Mouse (Mus musculus): ENCODE results near the gene Ank2. TPM values are rescaled to one million over a fixed set of nuclear protein-coding genes. Genes with fewer than 3 reads are reported as not detected.

Ank2 gene
- polyA plus RNA-seq, 3 experiments from 2014 or later: 0.41 to 0.54 TPM; not detected in 1

- no peak for ATAC-seq
These were observed 484.0 kb downstream of the Ank2 start for GRCm38 (mm10) chr3:127015175-127015574.

- no peak for ATAC-seq
These were observed 485.2 kb downstream of the Ank2 start for GRCm38 (mm10) chr3:127013976-127014375.

DNA sequence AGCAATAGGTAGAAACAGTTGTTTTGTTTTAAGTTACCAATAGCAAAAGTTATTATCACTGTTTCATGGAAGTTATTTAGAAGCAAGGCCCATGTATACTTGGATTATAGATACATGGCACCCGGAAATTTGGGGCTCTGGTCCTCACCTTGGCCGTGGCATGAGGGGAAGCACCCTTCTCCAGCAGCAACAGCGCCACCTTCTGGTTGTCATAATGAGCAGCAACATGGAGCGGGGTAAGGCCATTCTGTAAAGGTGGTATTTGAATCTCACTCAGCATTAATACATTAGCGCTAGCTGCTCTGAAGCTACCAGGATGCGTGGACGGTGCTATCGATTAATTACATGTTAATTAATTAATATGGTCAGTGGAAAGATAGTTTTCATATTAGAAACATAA is 486.6 kb downstream of the Ank2 start:
- ATAC-seq: no peak

- no peak for ATAC-seq
These were observed 493.1 kb downstream of the Ank2 start for GRCm38 (mm10) chr3:127005898-127006673.

DNA sequence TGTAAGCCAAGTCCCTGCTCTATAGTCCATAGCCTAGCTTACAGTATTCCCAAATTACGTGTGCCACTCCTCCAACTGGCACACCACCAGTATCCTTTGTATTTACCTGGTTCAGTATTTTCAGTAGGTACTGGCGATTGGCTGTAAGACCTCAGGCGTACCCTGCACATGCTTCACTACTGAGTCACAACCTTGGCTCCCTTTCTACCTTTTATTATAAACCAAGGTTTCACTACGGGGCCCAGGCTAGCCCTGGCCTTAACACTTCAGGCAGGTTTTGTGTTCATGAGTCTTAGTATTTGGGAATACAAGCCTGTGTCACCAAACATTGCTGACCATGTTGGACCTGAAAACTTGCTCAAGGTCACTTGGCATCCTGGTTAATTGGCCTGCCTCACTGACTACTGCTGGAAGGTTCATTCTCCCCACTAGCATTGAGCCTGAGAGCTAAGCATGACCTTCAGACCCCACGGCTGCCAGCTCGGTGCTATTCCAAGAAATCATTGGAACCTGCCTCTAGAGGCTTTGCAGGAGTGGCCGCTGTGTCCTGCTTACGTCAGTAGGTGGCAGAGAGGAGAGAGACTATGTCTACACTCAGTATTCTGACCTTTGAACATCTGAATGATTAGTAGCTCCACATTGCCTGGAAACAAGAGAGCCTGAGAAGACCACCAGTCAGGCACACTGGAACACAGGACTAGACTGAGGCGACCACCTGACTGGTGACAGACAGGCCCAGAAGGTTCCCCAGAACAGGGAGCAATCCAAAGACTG is 494.1 kb downstream of the Ank2 start:
- ATAC-seq: no peak

GRCm38 (mm10) chr3:127003946-127004345 is 495.2 kb downstream of the Ank2 start:
- ATAC-seq: no peak

- ATAC-seq: no peak
These were observed 500.4 kb downstream of the Ank2 start for GRCm38 (mm10) chr3:126998742-126999112.

DNA sequence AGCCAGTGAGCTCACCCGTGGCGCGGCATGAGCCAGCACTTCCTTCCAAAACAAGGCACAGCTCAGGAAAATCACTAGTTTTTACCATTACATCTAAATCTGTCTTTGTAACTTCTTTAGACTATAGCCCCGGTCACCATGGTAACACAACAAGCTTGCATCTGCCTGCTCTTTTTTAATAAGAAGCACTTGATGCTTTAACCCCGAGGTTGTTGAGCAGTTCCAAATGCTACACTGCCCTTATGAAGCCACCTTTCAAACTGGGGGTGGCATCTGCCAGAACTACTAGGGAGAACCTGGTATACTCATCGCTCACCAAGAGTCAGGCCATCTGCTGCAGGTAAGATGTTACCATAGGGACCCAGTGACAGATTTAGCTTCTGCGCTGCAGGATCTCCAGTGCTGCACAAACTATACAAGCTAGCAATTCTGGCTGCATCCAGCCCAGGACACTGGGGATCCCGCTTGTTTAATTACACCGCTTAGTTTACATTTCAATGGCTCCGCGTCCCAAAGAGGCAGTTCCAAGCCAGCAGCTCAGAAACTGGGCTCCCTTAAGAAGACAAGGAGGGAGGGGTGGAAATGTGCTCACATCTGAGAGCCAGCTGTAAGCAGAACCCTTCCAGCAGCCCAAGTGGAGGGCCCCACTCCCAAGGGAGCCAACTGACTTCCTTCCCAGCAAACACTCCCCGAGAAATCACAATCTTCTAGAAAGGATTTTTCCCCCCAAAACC is 501.0 kb downstream of the Ank2 start:
- no peak for ATAC-seq

DNA sequence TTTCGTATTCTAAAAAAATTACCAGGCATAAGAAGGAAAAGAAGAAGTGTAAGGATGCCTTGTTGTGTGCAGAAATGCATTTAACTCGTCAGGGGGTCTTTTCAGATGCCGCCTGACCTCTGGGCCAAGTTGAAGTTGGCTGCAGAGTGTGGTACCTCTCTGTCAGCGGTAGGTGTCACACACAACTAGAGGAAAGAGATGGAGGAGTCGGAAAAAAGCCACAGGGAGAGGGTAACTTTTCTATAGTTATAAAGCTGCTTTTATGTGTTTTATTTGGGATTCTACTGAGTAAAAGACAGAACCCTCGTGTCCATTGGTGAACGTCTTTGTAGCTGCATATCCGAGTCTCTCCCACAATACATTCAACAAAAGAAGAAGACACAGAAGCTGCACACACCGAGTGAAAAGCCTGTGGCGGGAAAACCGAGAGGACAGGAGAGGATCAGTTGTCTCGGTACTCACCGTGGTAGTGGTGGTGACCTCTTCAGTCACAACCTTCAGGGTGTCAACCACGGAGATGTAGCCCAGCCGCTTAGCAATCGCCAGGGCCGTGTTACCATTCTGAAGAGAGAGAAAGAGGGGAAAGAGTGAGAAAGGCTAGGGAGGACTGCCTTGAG is 501.7 kb downstream of the Ank2 start:
- no peak for ATAC-seq

DNA sequence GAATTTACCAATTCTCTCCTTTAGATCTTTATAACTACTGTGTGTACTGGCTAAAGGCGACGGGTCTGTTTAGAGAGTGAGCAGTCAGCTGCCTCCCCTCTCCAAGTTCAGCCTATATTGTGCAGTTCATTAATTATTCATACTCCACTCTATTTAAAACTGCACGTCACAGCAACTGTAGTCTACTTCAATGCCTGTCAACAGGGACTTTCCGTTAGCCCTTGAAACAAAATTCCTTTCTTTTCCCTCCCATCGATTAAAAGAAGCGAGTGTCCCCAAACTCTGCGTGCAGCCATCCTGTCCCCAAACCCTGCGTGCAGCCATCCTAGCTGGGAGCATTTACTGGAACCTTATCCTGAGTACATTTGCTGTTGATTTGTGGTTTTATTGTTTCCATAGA is 502.4 kb downstream of the Ank2 start:
- no peak for ATAC-seq

- no peak for ATAC-seq
These were observed 503.2 kb downstream of the Ank2 start for GRCm38 (mm10) chr3:126995970-126996369.

- ATAC-seq: no peak
These were observed 505.0 kb downstream of the Ank2 start for GRCm38 (mm10) chr3:126994149-126994548.

- no peak for ATAC-seq
These were observed 509.2 kb downstream of the Ank2 start for GRCm38 (mm10) chr3:126989936-126990335.

GRCm38 (mm10) chr3:126986687-126987086 is 512.5 kb downstream of the Ank2 start:
- ATAC-seq: no peak

GRCm38 (mm10) chr3:126982814-126983213 is 516.3 kb downstream of the Ank2 start:
- no peak for ATAC-seq

DNA sequence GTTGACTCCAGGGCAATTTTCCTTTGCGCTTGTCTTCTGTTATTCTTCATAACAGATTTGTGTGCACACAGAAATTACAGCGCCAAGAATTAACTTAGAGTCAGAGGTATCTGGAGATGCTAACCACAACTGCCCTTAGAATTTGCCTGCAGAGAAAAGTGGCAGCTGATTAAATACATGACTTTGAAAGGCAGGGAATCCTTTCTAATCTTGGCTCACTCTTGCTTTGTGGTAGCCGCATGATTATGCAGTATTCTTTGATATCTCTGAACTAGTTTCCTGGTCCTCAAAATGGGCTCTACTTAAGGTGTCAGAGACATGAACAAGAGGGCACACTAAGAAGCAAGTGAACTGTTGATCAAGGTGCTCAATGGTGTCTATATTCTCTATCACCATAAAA is 518.0 kb downstream of the Ank2 start:
- ATAC-seq: no peak

GRCm38 (mm10) chr3:126979635-126980034 is 519.5 kb downstream of the Ank2 start:
- ATAC-seq: no peak

DNA sequence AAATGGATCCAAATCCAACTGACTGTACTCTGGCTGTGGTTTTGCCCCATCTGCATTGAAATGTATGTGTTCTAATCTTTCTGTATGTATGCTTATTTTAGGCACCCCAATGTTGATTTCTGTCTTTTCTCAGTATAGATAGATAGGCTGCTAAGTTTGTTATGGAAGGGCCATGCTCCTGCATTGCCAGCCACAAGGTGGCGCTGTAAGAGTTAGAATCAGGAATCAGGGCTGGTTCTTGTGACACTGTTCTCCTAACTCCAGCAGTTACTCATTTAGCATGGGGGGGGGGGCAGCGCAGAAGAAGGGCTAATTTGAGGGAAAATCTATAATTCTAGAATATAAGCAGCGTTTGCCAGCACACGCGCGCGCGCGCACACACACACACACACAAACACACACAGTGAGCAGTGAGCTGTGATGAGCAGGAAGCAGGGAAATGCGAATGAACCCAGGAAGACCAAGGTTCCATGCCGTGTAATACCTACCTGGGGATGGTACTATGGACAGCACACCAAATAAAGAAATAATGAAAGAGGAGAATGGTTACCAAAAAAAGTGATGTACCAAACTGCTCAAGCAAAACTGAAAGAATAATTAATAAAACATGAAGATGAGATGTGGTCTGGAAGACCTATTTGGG is 520.3 kb downstream of the Ank2 start:
- ATAC-seq: no peak

DNA sequence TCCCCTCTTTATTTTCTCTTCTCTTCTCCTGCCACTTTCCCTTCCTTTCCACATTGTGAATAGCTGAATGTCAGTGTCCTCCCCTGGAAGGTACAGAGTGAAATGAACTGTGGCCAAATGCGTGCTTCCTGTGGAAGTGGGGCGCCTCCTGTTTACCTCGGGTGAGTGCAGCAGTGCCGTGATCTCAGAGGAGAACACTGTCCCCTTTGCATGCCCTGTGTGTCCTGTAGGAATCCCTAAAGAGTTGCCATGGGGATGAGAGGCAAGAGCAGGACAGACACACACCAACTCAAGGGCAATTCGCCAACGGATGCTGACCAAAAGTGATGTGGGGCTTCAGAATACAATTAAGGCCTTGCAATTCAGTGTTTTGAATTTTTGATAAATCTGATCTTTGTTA is 521.8 kb downstream of the Ank2 start:
- ATAC-seq: no peak

GRCm38 (mm10) chr3:126976793-126977192 is 522.4 kb downstream of the Ank2 start:
- ATAC-seq: no peak

DNA sequence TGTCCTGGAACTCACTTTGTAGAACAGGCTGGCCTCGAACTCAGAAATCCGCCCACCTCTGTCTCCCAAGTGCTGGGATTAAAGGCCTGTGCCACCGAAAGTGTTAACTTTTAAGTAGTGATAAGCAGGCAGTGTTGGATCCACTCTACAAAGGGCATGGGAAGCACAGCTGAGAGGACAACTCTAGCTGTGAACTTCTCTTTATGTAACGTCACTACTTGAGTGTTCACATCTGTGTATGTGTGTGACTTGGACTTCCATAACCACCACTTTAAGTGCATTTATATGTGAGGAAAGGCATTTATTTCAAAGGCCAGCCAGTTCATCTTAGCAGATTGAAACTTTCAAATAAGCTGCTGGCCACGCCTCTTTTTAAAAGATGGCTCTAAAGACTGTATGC is 523.7 kb downstream of the Ank2 start:
- no peak for ATAC-seq

DNA sequence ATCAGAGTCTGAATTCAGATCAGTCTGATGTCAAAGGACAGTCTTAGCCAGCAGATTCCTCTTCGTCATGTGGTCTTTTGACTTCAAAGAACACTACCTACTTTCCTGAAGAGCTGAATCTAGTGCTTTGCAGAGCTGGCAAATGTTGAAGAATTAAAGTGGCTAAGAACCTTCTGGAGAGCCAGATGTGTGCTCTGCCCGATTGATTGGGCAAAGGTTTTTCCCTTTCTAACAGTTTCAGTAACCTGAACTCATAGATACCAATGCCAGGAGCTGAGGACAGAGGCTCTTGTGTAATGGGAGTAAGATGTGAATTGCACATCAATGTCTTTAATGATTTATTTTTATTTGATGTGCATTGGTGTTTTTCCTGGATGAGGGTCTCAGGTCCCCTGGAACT is 525.6 kb downstream of the Ank2 start:
- ATAC-seq: no peak

DNA sequence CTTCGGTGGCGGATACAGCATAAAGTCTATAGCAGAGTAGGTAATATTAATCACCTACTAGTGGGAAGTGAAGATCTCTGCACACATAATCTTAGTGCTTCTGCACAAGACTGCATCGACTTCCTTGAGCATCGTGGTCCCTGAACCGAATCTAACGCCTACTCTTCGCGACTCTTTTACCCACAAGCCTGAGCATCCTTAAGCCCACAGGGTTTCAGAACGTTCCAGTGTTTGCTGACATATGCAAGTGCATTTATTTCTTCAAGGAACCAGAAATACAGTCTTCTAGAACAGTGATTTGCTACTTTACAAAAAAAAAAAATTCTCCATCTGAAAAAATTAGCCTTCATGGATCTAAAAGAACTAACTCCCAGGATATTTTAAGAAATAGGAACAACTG is 527.6 kb downstream of the Ank2 start:
- ATAC-seq: no peak

Data from inflammation-experienced regulatory T-cells, adult 6 months (primary cell).